18 mouse cellular contexts compared by ENCODE assay signal in the genomic region with DNA sequence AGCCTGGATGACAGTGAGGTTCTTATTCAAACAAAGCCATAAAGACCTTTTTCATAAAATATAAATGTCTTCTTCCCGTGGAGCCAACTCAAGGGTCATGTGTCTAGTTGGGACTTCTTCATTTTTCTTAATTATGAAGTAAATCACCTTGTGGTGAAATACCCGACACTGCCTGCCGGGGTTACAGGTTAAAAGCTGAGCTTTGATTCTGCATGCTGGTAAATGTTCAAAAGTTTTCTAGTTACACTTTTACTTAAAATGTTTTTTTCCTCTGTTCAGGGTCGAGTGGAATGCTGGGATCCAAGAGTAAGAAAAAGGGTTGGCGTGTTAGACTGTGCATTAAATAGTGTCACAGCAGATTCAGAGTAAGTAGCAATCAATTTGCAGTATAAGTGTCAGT. TPM values are rescaled to one million over a fixed set of nuclear protein-coding genes. Genes with fewer than 3 reads are reported as not detected.
"Had no signal": no experiment of that assay in that cellular context is flagged by ENCODE, and none has a peak within 500 bp of the region (broad histone marks: within the 10 kb centered on the region; RNA-seq: fewer than 3 reads in every experiment).

No protein-coding gene starts in this region.

- H3K27ac ChIP-seq: limb, embryonic 10.5 days; limb, embryonic 13.5 days; liver, embryonic 12.5 days; liver, embryonic 15.5 days; lung, embryonic 15.5 days; midbrain, embryonic 10.5 days; midbrain, embryonic 13.5 days had no signal

- H3K4me2 ChIP-seq: limb, embryonic 13.5 days; liver, embryonic 12.5 days; liver, embryonic 15.5 days; lung, embryonic 15.5 days; midbrain, embryonic 13.5 days had no signal

- H3K4me1 ChIP-seq: limb, embryonic 10.5 days; limb, embryonic 13.5 days; liver, embryonic 12.5 days; liver, embryonic 15.5 days had no signal

- H3K27me3 ChIP-seq: limb, embryonic 13.5 days; liver, embryonic 12.5 days; liver, embryonic 15.5 days; lung, embryonic 15.5 days; megakaryocyte, embryonic 14.5 days; midbrain, embryonic 13.5 days had no signal

- H3K4me3 ChIP-seq: limb, embryonic 10.5 days; limb, embryonic 13.5 days; liver, embryonic 12.5 days; liver, embryonic 15.5 days; lung, embryonic 15.5 days; megakaryocyte, embryonic 14.5 days; midbrain, embryonic 10.5 days; midbrain, embryonic 13.5 days had no signal

- ATAC-seq: intestine, postnatal 0 days; liver, embryonic 12.5 days; midbrain, embryonic 13.5 days had no signal

- H3K9ac ChIP-seq: limb, embryonic 13.5 days; liver, embryonic 12.5 days; liver, embryonic 15.5 days; lung, embryonic 15.5 days; midbrain, embryonic 13.5 days had no signal

- H3K9me3 ChIP-seq: limb, embryonic 10.5 days; limb, embryonic 13.5 days; liver, embryonic 12.5 days; liver, embryonic 15.5 days; lung, embryonic 15.5 days; megakaryocyte, embryonic 14.5 days; midbrain, embryonic 10.5 days; midbrain, embryonic 13.5 days had no signal

- DNase-seq: liver; lung, adult 18-20 months; lung, postnatal 10 days; lung, postnatal 36 days; thymus, adult 18-20 months; thymus, postnatal 36 days had no signal

RNA-seq across cellular contexts. Expression of gene Atp6v1c2, which starts 33.2 kb away (rescaled TPM):
- polyA plus RNA-seq: intestine, postnatal 0 days; liver, embryonic 15.5 days; small intestine, adult 2 months; spleen, adult 2 months; urinary bladder, adult 2 months had no signal
